Mouse (Mus musculus): Measurements from ENCODE around the gene Ltk. TPM values are rescaled to one million over a fixed set of nuclear protein-coding genes. Genes with fewer than 3 reads are reported as not detected.

Ltk gene
- total RNA-seq, 2 experiments from 2014 or later, result not detected

DNA sequence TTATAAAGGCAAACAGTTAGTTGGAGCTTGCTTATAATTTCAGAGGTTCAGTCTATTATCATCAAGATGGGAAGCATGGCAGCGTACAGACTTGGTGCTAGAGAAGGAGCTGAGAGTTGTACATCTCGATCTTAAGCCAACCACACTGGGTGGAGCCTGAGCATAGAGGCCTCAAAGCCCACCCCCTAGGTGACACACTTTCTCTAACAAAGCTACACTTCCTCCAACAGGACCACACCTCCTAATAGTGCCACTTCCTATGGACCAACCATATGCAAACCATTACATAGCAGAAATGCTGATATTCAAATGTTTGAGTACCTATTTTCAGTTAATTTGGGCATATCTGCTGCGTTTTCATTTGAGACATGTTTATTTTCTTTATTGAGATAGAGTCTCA is 50.2 kb downstream of the Ltk start:
- intact Hi-C loops (cut with DNase I), result no loop called here
- DNase-seq, result no peak

DNA sequence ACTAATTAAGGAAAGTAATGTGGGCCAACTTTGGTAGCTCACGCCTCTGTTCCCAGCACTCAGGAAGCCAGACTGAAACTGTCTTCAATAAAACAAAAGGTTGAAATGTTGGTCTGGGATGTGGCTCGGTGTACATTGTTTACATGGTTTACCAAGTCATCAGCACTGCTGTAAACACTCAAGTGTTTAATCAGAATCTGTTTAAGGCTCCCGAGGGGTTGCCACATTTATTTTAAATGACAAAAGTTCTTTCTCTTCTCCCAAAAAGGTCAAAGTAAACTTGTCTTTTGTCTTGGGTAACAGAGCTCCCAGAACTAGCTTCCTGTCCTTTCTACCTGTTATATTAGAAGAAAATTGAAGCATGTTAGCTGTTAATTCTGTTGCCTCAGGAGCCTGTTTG is 52.6 kb downstream of the Ltk start:
- intact Hi-C loops (cut with DNase I), result no loop called here
- no peak for DNase-seq

DNA sequence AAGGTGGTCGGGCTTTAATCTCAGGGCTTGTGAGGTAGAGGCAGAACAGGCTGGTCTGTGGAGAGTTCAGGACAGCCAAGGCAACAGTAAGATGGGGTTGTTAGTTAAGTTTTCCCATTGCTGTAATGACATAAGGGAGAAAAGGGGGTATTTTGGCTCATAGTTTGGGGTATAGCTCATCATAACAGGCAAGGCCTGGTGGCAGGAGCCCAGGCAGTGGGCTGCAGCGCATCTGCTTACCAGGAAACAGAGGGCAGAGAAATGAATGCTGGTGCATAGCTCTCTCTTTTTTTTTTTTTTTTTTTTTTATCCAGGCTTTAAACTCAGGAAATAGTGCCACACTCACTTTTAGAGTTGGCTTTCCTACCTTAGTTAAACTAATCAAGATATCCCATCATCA is 57.1 kb downstream of the Ltk start:
- intact Hi-C loops (cut with DNase I), result no loop called here

More for the DNA sequence above, 57.1 kb downstream of the Ltk start:
- DNase-seq, result no peak

Other genes starting within 250 kb of the Ltk start
- gene Exd1, start 212.8 kb downstream of the Ltk start, total RNA-seq (2021), result under 1 TPM; 0.06 to 0.11 TPM
- 10 to 100 TPM; 92.1 to 94.7 TPM for gene Chp1, start 212.7 kb downstream of the Ltk start, total RNA-seq (2021)
- gene Nusap1, start 142.1 kb downstream of the Ltk start, total RNA-seq (2021), result 1 to 10 TPM; 1.7 TPM
- gene Oip5, start 142.0 kb downstream of the Ltk start, total RNA-seq (2021), result under 1 TPM; 0.24 to 0.56 TPM
- gene Ndufaf1, start 97.6 kb downstream of the Ltk start, total RNA-seq (2021), result 10 to 100 TPM; 58.3 to 70.4 TPM
- 10 to 100 TPM; 22.9 to 24.0 TPM for gene Rtf1, start 85.4 kb downstream of the Ltk start, total RNA-seq (2021)
- under 1 TPM; 0.38 to 0.53 TPM for gene Itpka, start 18.1 kb downstream of the Ltk start, total RNA-seq (2021)
- gene Rpap1, start 27.1 kb upstream of the Ltk start, total RNA-seq (2021), result 10 to 100 TPM; 13.2 to 13.4 TPM
- 1 to 10 TPM; 1.7 to 2.4 TPM for gene Tyro3, start 37.3 kb upstream of the Ltk start, total RNA-seq (2021)
- 10 to 100 TPM; 36.0 to 39.6 TPM for gene Mga, start 136.8 kb upstream of the Ltk start, total RNA-seq (2021)
- gene Mapkbp1, start 212.3 kb upstream of the Ltk start, total RNA-seq (2021), result 1 to 10 TPM; 7.8 to 9.2 TPM

All from heart, postnatal 36 days (tissue).